Mouse (Mus musculus) mouse embryonic stem cell (cell line): Measurements from ENCODE around the gene Ccdc69.

Source experiments
- in situ Hi-C, 2 experiments: fragments of 300-500 bp; cut with MboI; formaldehyde crosslinking; loops; 1 replicate in 1 of 2; 3 replicates in 1 of 2; pipeline ENCODE4 v1.14.3; 2019 to 2020; ENCODE audit warnings: low sequenced_read_pairs in 2 of 2, low pct_unique_long_range_greater_than_20kb in 1 of 2, mixed read lengths in 1 of 2; ENCODE audit not compliant: unreplicated experiment in 1 of 2

Ccdc69 gene

GRCm38 (mm10) chr11:55060802-55061201 is 17.1 kb downstream of the Ccdc69 start:
- in situ Hi-C loops: no loop called here

GRCm38 (mm10) chr11:55057511-55057910 is 20.4 kb downstream of the Ccdc69 start:
- in situ Hi-C loops: no loop called here

- in situ Hi-C loops: no loop called here
Measured at GRCm38 (mm10) chr11:55050837-55051510, 27.0 kb downstream of the Ccdc69 start.

- in situ Hi-C loops: loop anchor here in 1 of 2 experiments (10.0 kb wide), 1 partner anchor 118 kb away; no protein-coding TSS in a partner anchor
Measured at GRCm38 (mm10) chr11:55046600-55046999, 31.3 kb downstream of the Ccdc69 start.

GRCm38 (mm10) chr11:55041348-55041747 is 36.6 kb downstream of the Ccdc69 start:
- in situ Hi-C loops: loop anchor here (5.0 to 10.0 kb wide), 3 partner anchors 44 to 123 kb away; no protein-coding TSS in a partner anchor

- in situ Hi-C loops: no loop called here
Measured at GRCm38 (mm10) chr11:55039591-55039990, 38.3 kb downstream of the Ccdc69 start.

- in situ Hi-C loops: no loop called here
Measured at GRCm38 (mm10) chr11:55036601-55037000, 41.3 kb downstream of the Ccdc69 start.

- in situ Hi-C loops: no loop called here
Measured at GRCm38 (mm10) chr11:55033040-55033660, 44.8 kb downstream of the Ccdc69 start, which contains the start of gene Anxa6. Gene Anxa6, minus strand, starts transcription at chr11:55033445.

GRCm38 (mm10) chr11:55032286-55032685 is 45.6 kb downstream of the Ccdc69 start:
- in situ Hi-C loops: no loop called here

- in situ Hi-C loops: no loop called here
Measured at GRCm38 (mm10) chr11:55031991-55032280, 46.0 kb downstream of the Ccdc69 start.

- in situ Hi-C loops: no loop called here
Measured at GRCm38 (mm10) chr11:55031211-55031990, 46.5 kb downstream of the Ccdc69 start.

GRCm38 (mm10) chr11:55028509-55028908 is 49.4 kb downstream of the Ccdc69 start:
- in situ Hi-C loops: no loop called here

GRCm38 (mm10) chr11:55027204-55027855 is 50.6 kb downstream of the Ccdc69 start:
- in situ Hi-C loops: no loop called here

- in situ Hi-C loops: no loop called here
Measured at GRCm38 (mm10) chr11:55025896-55026295, 52.0 kb downstream of the Ccdc69 start.

- in situ Hi-C loops: no loop called here
Measured at GRCm38 (mm10) chr11:55023583-55023982, 54.3 kb downstream of the Ccdc69 start.

GRCm38 (mm10) chr11:55023049-55023564 is 54.8 kb downstream of the Ccdc69 start:
- in situ Hi-C loops: no loop called here

GRCm38 (mm10) chr11:55022508-55022907 is 55.4 kb downstream of the Ccdc69 start:
- in situ Hi-C loops: no loop called here

- in situ Hi-C loops: no loop called here
Measured at GRCm38 (mm10) chr11:55021859-55022258, 56.1 kb downstream of the Ccdc69 start.

- in situ Hi-C loops: no loop called here
Measured at GRCm38 (mm10) chr11:55021458-55021857, 56.5 kb downstream of the Ccdc69 start.
